Mouse (Mus musculus): Measurements from ENCODE around the gene Spata32.

The Spata32 gene

DNA sequence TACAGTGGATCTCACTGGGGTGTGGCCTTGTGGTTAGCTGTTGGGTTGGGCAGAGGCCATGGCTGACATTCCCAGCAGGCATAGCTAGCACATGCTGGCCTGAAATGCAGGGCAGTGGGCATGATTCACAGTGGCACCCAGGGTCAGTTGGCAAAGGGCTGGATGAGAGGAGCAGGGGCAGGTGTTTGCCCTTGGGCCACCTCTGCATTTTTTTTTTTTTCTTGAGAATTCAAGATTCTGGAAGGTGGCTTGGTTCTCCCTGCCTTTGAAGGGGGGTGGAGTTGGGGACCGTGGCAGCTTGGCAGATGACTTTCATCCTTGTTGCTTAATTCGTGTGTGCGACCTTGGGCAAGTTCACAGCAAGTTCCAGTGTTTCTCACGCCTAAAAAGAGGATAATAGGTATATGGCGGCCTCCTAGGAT is 43.8 kb downstream of the Spata32 start:
- no peak for DNase-seq (ENCODE audit: low spot score in 2 of 2)

DNA sequence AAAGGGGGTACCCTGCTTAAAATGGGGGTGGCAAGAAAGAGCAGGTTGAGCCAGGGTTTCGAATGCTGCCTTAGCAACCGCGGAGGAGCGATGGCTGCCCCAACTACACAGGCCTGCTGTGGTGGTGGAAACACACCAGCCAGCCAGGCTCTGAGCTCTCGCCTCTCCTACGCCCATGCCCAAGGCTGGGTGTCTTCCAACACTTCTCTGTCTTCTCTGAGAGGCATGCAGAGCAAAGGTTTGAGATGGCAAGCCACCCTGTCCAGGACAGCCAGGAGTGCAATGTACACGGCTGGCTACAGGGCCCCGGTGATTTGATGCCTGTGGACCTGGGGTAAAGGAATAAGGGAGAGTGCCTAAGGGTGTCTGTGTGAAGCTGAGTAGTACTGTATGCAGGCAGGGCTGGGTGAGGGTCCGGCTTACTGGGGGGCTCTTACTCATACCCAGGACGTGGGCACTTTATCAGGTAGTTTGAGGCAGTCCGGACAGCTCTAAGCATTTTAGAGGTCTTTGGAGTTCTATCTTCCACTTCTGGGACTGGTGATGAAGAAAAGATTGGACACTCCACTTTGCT is 44.4 kb downstream of the Spata32 start:
- DNase-seq (ENCODE audit: low spot score in 2 of 2), result peak in 1 of 2 experiments; percentile 14

DNA sequence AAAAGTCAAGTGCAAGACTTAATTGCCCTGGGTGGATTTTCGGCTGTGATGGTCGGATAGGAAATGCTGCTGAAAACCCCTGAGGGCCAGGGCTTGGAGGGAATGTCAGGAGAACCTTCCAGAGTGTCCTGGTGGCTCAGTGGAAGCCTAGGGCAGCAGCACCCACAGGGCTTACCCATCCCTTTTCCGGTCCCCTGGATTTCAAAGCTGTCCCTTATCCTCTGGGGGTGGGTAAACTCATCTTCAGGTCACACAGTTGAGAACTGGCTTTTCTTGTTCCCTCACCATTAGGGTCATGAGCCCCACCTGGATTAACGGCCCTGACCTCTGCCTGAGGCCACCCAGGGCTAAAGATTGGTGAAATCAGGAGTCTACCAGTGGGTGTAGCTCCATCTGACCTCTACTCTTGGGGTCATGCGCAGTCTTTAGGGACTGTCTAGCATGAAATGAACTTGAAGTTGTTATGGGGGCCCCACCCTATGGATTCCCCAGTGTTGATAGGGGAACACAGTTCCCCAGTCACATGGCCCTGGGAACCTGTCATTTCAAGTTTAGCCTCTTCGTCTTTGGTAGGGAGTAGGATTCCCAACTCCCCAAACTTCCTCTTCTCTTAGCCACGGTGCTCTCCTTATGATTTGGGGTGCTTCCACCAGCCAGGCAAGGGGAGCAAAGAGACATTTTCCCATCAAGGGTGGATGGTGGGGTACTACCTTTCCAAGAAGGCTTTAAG is 45.0 kb downstream of the Spata32 start:
- DNase-seq (ENCODE audit: low spot score in 2 of 2), result peak in 1 of 2 experiments; percentile 8

DNA sequence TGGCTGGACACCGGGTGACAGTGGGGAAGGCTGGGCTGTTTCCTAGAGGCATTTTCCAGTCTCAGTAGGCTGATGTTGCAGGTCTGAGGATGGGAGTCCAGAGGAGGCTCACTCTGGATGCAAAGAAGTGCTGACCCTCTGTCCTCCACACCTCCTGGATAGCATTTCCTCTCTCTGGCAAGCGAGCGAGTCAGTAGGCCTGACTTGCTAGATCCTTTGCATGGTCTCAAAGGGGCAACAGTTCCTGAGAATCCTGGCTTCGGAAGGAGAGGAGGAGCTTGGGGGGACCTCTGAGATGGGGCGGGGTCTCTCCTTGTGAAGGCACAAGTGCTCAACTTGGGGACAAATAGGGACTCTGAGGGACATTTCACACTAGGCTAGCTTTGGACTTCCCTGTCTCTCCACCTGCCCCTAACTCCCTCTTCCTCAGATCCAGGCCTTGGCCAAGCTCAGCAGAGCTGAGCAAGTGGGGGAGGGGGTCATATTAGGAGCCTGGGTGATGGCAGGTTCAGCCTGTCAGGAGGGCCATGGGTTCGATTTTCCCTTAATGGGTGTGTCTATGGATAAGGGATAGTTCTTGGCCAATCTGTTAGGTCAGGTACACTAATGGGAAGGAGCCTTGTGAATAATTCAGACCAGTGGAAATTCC is 45.7 kb downstream of the Spata32 start:
- DNase-seq (ENCODE audit: low spot score in 2 of 2), result no peak

DNA sequence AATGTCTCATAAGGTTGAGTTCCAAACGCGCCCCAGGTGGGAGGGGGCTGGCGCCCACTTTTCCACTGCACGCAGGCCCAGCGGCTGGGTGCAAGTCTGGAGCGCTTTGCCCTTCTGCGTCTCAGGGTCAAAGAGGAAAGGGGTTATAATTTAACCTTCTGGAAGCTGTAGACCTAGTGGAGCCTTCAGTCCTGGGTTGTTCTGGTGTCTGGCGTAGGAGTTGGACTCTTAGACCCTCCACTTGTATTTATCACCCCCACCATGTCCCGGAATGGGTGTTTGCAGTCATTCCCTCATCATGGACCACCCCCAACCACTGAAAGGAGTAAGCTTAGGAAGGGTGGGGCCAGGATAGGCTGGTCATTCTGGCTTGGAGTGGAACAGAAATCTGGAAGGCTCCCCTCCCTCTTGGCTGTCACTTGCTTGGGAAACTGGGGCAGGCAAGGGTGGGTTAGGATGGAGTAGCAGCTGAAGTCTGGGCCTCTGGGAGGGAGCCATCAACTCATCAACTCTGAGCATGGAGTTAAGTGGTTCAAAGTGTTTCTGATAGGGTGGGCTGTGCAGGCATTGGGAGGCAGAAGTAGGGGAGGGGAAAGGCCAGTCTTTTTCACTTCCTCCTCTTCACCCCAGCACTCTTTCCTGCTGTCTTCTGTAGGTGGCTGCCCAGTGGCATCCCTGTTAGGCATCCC is 46.4 kb downstream of the Spata32 start:
- peak; percentile 69 for DNase-seq (ENCODE audit: low spot score in 2 of 2)

DNA sequence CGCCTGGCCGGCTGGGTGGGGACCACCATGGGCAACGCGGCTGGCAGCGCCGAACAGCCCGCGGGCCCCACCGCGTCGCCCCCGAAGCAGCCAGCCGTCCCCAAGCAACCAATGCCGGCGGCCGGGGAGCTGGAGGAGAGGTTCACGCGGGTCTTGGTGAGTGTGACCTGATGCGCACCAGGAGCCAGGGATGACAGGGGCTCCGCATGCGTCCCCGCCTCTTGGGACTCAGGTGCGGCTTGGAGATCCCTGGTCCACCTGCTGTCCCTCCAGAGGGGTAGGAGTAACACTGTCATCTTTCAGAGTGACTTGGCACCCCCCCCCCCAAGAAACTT is 47.0 kb downstream of the Spata32 start:
- no peak for DNase-seq (ENCODE audit: low spot score in 2 of 2)

DNA sequence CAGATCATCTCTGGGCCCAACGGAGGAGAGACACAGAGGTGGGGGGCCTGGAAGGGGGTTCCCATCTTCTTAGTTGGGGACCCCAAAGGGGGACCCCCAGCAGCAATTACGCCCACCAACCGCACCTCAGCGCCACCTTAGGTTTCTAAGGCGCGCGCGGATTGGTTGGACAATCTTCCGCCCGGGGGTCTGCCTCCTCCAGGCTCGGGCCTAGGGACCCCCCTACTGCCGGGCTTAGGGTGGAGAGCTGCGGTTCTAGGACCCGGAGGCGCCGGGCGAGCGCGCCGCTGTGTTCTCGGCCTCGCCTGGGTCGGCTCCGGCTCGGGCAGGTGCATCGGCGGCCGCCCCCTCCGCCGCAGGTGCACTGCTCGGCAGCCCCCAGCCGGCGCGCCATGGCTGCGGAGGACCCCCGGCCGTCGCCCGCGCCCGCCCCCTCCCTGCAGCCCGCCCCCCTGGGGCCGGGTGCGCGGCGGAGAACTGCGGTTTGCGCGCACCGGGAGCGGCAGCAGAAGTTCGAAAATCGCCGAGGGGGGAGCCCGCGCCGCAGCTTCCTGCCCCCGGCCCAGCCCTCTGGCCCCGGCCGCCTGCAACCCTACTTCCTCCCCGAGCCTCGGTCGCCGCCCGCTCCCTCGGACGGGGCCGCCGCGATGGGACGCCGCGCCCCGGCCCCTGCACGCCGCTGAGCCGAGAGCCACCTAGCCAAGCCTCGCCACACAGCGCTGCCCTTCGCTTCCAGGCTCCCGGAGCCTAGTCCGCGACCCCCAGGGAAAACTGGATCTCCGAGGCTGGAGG is 47.5 kb downstream of the Spata32 start, which contains the start of gene Fmnl1:
Gene Fmnl1, plus strand, starts transcription at position 614 of the 792 bp plus-strand sequence.
- DNase-seq (ENCODE audit: low spot score in 2 of 2), result peak; percentile 81 to 86

DNA sequence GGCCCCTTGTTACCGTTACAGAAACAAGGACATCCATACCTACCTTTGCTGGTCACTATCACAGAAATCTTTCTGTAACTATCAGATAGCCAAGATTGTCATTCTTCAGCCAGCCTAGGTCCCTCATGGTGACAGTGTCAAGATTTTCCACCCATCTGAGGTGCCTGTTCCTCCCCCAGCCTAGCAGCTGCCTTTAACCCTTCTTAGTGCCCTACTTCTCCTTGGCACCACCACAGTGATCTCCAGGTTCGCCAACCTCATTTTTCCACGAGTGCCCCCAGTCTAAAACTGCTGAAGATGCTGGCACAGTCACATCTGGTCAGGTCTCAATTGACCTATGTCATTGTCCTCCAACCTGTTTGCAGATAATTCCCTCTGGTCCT is 48.1 kb downstream of the Spata32 start:
- DNase-seq (ENCODE audit: low spot score in 2 of 2), result no peak

DNA sequence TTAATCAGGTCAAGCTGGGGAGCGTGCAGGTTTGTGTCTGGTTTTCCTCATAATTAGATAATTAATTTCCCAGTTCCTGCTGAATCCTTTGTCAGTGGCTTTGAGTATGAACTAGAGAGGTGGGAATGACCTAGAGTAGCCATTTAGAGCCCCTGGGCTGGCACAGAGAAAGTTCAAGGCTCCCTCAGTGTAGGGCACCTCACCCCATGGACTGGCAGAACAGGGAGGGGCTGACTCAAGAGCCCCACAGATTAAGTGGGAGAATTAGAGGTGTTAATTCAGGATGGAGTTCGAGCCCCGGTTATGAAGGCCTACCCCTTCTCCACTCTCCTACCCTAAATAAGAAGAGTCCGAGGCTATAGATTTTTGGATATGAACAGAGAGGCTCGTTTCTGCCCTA is 48.6 kb downstream of the Spata32 start:
- DNase-seq (ENCODE audit: low spot score in 2 of 2), result no peak

DNA sequence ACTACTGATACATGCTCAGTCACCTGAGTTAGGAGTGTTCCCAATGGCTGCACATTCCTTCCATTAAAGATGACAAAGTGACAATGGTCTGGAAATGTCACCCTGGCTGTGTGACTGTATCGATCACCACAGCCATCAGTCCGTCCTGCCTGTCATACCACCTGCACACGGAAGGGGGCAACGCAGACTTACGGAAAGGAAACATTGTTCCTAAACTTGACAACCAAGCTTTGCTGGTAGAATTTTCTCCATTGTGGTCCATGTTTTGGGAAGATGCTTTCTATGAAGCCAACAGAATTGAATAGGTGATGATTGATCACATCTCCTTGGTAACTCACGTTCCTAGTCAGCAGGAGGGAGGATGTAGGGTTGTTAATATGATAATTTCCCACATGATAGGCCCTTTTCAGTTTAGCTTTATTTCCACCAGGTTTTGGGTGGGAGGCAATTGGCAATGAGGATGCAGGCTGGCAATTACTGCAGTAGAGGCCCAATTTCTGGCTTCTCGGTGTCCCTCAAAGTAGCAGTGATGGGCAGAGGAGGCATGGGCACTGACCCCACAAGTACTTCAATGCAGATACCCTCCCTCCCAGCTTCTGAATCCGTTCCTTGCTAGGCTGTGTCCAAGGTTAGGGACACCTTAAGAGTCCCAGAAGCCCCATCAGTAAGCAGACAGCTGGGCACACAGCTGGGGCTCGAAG is 49.4 kb downstream of the Spata32 start:
- DNase-seq (ENCODE audit: low spot score in 2 of 2), result peak; percentile 69 to 79

DNA sequence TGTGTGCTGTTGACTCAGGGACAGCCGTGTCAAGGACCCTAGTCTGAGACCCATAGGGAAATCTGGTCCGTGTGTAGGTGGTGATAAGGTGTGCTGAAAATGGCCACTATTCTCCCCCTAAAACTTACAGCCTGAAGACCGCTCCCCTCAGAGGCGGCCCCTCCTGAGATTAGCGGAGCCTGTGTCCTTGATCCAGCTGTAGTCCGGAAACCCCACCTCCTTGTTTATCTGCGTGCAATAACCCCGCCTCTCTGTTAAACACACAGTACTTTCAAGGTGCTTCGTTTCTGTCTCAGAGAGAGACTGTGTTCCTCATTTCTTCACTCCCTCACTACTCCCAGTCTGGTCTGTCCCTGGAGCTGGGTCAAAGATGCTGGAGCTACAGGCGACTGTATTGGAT is 53.8 kb downstream of the Spata32 start:
- DNase-seq (ENCODE audit: low spot score in 2 of 2), result peak; percentile 53 to 62

DNA sequence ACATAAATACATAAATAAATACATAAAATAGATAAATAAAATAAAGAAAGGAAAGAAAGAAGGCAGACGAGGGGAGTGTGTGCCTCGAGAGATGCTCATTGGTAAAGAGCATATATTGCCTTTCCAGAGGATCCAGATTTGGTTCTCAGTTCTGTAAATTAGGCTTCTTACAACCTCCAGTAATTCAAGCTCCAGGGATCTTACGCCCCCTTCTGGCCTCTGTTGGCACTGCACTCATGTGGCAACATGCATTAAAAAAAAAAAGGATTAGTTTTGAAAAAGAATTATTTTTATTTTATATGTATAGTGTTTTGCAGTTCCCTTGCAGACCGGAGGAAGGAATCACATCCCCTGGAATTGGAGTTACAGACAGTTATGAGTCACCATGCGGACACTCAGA is 56.1 kb downstream of the Spata32 start:
- no peak for DNase-seq (ENCODE audit: low spot score in 2 of 2)

DNA sequence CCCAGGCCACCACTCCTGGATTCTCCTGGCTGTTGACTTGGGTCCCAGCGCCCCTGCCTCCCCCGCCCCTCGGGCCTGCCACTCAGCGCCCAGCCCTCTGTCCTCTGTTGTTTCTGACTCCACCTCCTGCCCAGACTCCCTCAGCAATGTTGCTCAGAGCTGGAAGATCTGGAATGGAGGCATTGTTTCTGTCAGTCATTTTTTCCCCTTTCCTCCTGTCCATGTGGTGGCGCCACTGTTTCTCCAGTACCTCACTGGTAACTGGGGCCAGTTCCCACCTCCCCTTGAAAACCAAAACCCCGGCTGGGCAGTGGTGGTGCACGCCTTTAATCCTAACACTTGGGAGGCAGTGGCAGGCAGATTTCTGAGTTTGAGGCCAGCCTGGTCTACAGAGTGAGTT is 56.8 kb downstream of the Spata32 start:
- no peak for DNase-seq (ENCODE audit: low spot score in 2 of 2)

DNA sequence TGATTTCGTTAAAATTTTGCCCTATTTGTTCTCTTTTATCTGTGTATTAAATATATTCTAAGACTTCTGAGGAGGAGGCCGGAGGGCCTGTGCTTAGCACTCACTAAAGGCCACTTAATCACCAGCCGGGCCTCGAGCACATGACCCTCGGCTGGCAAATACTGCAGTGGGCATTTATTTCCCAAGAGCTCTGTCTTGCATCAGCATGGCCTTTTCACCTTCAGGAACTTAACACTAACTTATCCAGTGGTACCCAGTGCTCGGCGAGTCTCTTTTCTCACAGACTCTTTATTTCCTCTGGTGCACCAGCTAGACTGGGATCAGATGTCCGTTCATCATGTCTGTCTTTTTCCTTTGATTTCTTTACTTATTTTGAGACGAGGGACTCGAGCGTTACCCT is 57.5 kb downstream of the Spata32 start:
- no peak for DNase-seq (ENCODE audit: low spot score in 2 of 2)

DNA sequence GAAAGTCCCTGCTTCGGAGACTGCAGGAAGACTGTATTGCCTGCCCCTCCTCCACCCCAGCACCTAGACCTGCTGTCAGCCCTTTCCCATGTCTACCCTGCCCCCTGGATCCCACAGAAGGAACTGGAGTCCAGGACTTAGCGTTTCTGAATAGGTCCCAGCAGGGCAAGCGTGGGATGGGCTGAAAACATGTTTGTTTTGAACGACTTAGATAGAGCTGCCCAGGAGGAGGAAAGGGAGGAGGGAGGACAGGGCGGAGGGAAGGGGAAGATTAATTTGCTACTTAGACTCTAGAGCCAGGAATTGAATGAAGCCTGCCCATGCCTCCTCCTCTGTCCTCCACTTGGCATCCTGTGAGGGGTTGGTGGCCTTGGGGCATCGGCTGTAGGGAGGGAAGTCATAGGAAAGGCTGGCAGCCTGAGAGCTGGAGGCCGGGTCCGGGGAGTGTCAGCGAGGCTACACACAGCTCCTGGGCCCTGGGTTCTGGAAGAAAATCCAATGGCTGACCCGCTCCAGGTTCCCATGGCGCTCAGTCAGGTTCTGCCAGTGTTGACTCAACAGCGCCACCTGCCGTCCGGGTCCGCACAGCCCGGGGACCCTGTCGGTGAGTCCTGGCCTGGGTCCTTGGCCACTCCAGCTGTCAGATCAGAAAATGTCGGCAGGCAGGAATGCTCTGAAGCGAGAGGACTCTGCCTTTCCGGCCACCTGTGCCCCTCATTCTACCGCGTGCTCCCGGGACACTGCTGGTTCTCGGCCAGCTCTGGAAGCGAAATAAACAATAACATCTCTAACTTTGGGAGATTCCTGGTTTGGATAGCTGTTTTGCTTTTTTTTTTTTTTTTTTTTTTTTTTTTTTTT is 59.4 kb downstream of the Spata32 start:
- peak; percentile 85 to 89 for DNase-seq (ENCODE audit: low spot score in 2 of 2)
